Mouse (Mus musculus) layer of hippocampus, adult 9-10 months (tissue): ENCODE measurements at regions not wholly inside any gene's neighbourhood (a gene's known extent, or its start where the extent isn't known, plus 50 kb on each side); places are given as distances from the start of the nearest gene placed in this dataset.
A peak's percentile ranks its signal among the peaks of the same experiment; 100 is the strongest.

Experiments
- DNase-seq: peaks from one replicate; pipeline ENCODE4 v3.0.0; 2022; ENCODE audit warnings: low spot score

GRCm38 (mm10) chr14:28626951-28627350 lies 122.4 kb downstream of the Wnt5a start:
- DNase-seq, result no peak

DNA sequence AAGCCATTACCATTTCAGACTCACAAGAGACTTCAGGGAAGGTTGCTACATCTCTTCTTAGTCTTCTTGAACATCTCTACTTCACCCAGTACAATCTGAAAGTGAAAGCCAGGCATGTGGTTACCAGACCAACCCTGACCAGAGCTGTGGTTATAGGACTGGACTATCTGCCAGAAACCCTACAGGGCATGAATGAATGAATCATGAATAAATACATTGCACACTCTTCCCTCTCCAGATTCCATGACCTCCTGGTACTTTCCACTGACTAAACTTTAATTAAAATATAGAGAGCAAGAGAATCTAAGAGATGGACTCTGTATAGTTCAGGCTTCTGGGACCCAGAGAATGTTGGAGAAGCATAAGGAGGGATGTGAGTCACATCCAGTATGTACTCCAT lies 130.6 kb downstream of the Wnt5a start:
- DNase-seq, result no peak

GRCm38 (mm10) chr14:28639056-28639455 lies 134.5 kb downstream of the Wnt5a start:
- no peak for DNase-seq

GRCm38 (mm10) chr14:28645807-28646206 lies 141.3 kb downstream of the Wnt5a start:
- DNase-seq, result no peak

- DNase-seq, result no peak
These were observed 144.9 kb downstream of the Wnt5a start for GRCm38 (mm10) chr14:28649411-28649810.

GRCm38 (mm10) chr14:28653059-28653930 lies 148.7 kb downstream of the Wnt5a start:
- no peak for DNase-seq

GRCm38 (mm10) chr14:28657216-28657615 lies 152.7 kb downstream of the Wnt5a start:
- no peak for DNase-seq

DNA sequence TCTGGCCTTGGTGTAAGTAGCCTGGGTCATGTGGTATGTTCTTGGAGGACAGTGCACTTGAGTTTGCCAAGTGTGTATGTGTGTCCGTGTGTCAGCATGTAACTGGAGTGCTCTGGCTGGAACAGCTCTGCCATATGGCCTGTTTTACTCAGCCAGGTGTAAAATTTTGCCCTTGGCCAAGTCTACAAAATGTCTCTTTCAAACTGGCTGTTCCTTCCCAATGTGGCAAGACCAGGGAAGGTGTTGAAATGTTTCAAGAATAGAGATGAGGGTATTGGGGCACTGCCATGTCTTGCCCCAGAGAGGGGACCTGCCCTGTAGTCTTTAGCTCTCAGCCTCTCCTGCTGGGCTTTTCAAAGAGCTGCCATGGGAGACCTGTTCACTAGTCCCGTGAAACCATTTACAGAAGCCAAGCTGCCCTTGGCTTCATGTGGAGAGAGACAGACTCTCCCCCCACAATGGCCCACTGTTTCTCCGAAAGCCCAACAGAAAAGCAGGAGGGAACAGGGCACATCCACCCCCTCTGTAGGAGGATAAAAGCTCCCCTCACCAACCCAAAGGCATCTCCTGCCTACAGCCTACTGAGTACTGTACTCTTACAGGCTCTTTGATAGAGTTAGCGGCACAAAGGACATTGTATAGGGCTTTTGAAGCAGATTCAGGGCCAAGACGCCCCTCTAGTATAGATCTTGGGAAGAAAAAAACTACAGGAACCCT lies 156.5 kb downstream of the Wnt5a start:
- no peak for DNase-seq

- DNase-seq, result no peak
These were observed 158.8 kb downstream of the Wnt5a start for GRCm38 (mm10) chr14:28663316-28663715.

- DNase-seq, result no peak
These were observed 159.6 kb downstream of the Wnt5a start for GRCm38 (mm10) chr14:28664121-28664520.

DNA sequence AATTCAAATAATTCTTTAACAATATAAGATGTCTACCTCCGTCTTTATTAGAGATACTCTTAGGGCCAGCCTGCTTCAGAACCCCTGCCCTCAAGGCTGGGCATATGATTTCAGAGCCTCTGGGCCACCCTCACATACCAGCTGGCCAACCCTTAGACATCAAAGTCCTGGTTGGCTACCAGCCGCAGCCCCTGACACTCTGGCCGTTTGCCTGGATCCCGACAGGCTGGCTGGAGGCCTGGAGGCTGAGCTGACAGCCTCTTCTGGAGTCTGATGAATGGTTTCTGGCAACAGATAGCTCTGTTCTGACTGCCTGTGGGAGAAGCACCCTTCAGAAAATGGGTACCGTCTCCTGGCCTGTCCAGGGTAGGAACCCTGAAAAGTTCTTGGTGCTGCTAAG lies 170.9 kb downstream of the Wnt5a start:
- no peak for DNase-seq

DNA sequence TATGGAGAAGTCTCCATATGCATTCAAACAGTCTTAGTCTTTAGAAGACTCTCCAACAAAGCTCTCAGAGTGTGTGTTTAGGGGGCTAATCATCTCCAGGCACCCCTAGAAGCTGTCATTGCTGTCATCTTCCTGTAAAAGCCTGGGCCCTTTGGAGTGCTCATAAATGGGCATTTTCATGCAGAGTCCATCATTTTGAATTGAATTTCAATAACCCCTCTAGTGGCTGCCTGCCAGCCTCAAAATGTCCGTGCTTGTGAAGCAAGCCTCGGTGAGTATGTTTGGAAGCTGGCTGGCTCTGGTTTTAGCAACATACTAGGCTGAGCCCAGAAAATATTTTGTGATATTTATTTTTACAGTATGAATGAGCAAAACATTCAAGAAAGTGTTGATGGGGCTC lies 195.2 kb downstream of the Wnt5a start:
- DNase-seq, result no peak

- DNase-seq, result no peak
These were observed 200.2 kb downstream of the Wnt5a start for GRCm38 (mm10) chr14:28704729-28705128.

DNA sequence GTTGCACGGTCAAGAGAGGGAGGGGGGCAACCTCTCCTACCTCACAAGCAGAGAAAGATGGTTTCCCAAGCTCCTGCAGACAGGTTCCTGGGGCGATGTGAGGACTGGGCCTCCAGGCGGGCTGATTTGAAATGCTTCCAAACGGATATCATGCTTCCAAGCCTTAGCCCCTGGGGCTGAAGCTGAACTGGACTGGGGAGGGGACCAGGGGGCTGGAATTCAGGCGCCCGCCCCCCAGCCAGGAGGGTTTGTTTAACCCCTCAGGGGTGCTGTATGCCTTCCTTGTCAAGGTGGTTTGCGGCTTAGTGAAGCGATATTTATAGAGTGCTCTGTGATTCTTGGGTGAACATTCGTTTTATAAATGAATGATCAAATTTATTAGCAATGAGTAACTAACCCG lies 210.0 kb downstream of the Wnt5a start:
- DNase-seq, result no peak

GRCm38 (mm10) chr14:28720545-28720944 lies 216.0 kb downstream of the Wnt5a start:
- DNase-seq, result no peak

DNA sequence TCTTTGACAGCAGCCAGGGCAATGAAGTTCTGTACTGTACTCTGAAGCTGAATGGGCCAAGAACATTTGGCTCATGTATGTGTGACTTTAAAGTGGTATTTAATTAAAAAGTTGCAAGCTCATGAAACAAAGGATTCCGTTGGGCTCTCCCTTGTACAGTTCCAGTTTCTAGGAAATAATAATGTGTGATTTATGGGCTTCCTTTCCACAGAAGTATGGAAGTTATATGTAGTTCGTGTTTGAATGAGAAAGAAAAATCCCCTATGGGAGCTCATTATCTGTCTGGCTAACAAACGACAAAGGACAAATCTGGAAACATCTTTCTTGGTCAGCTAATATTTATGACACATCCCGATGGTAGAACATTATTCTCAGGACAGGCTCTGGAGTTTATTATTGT lies 221.1 kb downstream of the Wnt5a start:
- DNase-seq, result no peak

DNA sequence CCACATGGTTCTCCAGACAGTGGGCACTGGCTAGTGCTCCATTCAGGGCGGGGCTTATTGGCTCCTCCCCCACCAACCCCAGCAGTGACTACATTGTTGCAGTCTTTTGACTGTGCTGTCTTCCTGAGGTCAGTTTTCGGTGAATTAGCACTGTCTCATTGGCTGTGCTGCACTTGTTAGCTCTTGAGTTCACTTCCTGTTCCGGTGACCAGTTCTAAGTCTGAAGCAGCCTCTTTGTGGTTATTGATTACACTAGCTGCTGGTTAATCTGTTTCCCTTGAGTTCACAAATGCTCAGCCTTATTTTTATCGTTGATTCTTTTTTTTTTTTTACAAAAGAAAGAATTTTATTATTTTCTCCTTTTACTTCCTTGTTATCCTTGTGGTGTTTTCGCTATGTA lies 228.9 kb downstream of the Wnt5a start:
- DNase-seq, result no peak

DNA sequence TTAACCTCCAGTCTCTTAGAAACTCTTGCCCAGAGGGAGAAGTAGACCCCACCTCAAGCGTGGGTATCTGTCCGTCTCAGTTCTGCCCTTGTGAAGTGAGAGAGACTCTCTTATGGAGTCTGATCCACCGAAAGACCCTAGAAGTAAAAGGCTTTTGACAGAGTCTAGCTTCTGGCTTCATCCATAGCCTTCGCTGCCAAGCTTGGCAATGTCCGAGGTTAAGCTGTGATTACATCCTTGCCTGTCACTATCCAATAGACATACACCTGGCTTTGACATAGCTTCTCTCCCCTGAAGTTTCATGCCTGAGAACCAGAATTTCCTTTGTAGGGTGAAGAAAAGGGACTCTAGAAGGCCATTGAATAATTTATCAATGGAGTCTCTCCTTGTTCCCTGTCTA lies 230.9 kb downstream of the Wnt5a start:
- no peak for DNase-seq

DNA sequence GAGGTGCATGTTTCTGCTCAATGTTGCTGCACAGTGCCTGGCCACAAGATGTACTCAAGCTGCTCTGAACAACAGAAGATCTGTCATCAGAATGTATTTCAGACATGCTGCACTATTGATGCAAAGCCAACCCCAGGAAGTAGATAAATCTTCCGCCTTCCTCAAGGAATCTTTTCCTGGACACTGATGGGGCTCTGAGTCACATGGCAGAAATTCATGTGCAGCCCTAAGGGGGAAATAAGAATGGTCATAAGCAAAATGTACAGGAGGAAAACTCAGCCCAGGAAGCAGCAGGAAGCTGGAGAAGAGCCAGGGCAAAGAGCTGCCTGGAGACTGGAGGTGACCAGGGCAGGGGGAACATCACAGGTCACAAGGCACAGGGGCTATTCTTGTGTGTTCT lies 235.5 kb downstream of the Wnt5a start:
- no peak for DNase-seq

DNA sequence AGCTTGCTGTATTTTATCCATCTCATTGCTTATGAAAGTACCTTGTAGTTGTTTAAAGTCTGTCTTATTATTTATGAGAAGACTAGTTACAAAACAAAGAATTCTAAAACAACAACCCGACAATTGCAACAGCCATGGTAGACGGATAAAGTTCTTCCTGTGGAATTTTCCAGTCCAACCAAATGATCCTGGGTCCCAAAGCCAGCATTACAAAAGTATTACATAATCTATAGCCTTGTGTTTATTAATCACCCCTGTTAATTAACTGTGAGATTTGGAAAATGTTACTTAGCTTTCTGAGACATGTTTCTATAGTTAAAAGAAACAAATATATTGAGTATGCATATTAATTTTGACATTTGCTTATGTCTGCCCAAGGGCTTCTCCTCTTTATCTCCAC lies 236.9 kb downstream of the Wnt5a start:
- no peak for DNase-seq

DNA sequence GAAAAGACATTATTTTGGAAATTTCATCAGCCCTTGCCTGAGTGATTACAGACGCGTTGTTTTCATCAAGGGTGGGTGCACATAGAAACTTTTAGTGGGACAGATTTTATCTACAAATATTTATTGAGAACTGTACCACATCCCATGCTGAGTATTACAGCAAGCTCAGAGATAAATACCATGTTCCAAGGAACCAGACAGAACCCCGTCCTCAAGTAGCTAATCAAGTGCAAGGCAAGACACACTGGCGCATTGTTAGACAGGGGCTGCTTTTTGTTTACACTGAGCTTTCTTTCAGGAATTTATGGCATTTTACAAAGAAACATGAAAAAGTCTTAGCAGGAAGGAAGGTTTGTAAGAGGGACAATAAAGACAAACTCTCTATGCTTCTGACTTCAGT lies 239.1 kb downstream of the Wnt5a start:
- no peak for DNase-seq

DNA sequence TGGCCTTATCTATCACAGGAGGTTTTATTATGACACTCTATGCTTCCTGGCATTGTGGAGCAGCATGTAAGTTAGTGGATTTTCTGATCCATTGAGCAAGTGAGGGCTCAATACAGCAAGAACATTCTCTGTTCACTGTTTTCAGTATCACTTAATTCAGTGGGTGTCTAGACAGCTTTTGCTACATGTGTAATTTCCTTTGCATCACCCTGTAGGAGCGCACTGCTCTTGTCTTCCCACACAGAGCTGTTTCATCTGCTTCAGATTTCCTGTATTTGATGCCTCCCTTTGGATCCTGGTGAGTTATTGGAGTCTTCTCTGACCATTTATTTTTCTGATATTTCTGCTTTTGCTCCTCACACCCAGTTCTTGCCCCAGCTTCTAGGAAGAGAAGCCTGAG lies 245.8 kb downstream of the Wnt5a start:
- DNase-seq, result peak; percentile 10

DNA sequence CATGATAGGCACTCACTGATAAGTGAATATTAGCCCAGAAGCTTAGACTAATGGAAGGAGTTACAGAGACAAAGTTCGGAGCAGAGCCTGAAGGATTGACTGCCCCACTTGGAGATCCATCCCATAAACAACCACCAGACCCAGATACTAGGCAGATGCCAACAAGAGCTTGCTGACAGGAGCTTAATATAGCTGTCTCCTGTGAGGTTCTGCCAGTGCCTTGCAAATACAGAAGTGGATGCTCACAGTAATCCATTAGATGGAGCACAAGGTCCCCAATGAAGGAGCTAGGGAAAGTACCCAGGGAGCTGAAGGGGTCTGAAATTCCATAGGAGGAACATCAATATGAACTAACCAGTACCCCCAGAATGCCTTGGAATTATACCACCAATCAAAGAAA lies 252.8 kb upstream of the Lrtm1 start:
- DNase-seq, result no peak

DNA sequence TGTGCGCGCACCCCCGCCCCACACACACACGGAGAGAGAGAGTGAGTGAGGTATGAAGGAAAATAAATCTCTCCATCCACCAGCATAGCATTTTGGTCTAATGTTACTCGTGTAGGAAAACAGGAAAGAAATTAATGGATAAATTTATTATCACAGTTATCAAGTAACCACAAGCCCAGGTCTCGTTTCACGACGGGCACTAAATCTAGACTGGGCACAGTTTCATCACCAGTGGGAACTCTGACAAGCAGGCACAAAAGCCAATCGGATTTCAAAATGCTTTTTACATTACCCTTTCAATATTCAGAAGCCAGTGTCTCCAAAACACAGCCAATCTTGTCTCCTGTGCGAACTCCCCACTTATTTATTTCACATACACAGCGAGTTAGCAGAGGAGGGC lies 244.9 kb upstream of the Lrtm1 start:
- no peak for DNase-seq
